Mouse (Mus musculus): ENCODE measurements around the gene Cacna2d2. TPM values are rescaled to one million over a fixed set of nuclear protein-coding genes. Genes with fewer than 3 reads are reported as not detected.

The Cacna2d2 gene
- polyA plus RNA-seq, 1 experiment from 2014 or later, result 0.77 TPM

DNA sequence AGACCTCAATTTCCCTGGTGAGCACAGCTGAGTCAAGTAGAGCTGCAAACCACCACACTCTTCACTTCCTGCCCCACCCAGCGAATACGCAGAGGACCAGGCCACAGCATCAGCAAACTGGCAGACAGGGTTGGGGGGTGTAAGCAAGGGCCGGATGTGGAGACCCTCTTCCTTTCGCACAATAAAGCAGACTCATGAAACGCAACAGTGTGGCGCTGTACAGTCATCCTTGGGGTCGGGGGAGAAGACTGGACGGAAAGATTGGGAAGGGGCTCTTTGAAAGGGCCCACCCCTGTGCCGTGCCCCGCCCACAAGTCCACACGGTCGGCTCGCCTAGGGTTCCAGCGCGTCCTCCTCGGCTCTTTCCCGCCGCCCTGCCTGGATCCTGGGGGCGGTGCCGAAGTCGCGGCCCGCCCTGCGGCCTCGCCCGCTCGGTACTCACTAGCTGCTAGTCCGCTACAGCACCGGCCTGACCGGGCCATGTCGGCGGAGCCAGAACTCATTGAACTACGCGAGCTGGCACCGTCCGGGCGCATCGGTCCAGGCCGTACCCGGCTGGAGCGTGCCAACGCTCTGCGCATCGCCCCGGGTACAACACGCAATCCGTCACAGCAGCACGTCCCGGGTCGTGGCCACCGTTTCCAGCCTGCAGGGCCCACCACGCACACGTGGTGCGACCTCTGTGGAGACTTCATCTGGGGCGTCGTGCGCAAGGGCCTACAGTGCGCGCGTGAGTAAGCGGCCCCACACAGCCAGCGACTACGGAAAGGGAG is 151.9 kb downstream of the Cacna2d2 start, which contains the start of gene Rassf1:
Rassf1 (plus strand) TSS at position 439 of the 773 bp plus-strand sequence.
- Histone ChIP-seq H3K4me3 (ENCODE audit: low read length) (peak within 1 kb of the TSS; percentile 62), H3K9me3 (ENCODE audit: control insufficient read depth, low read length) (no peaks in the 10 kb centered on the region), H3K4me2 (ENCODE audit: low read depth, low read length) (peak within 1 kb of the TSS; percentile 96), H3K9ac (ENCODE audit: low read depth, low read length) (peak within 1 kb of the TSS; percentile 75), H3K4me1 (ENCODE audit: control insufficient read depth, insufficient read depth, low read length) (peaks cover 48% of the 10 kb centered on the region), H3K27ac (ENCODE audit: low read length) (peak within 1 kb of the TSS; percentile 77), H3K27me3 (replicated peaks; ENCODE audit: control insufficient read depth, insufficient read depth, low read length) (no peaks in the 10 kb centered on the region), H3K36me3 (ENCODE audit: control insufficient read depth, insufficient read depth, low read length) (no peaks in the 10 kb centered on the region)
- WGBS, result 1% methylated on average over 63 of the region's 63 CpGs
- peak; percentile 49 for ATAC-seq

DNA sequence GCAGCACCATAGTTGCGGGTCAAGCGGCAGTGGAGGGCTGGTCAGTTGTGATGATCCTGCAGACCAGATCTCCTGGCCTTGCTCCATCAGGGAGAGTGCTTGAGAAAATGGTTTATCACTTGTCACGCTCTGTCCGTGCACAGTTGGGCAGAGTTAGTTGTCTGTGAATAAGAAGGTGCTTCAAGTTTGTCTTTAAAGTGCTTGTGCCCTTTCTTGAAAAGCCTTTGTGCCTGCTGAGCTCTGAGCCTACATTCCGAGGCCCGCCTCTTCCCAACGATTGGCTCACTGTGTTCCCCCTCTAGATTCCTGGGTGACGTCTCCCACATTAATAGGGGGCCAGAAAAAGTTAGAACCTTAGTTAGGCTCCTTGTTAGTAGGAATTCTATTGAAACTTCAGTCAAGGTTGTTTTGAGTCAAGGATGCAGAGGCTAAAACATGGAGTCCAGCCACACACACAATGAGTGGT is 152.5 kb downstream of the Cacna2d2 start:
- no peaks in the 10 kb centered on the region for H3K9me3 ChIP-seq (ENCODE audit: control insufficient read depth, low read length)
- WGBS, result 15% methylated on average over 8 of the region's 8 CpGs
- H3K4me3 ChIP-seq (ENCODE audit: low read length), result peak overlapping the region; percentile 62
- H3K27ac ChIP-seq (ENCODE audit: low read length), result peak overlapping the region; percentile 77
- H3K36me3 ChIP-seq (ENCODE audit: control insufficient read depth, insufficient read depth, low read length), result no peaks in the 10 kb centered on the region
- peaks cover 52% of the 10 kb centered on the region for H3K4me1 ChIP-seq (ENCODE audit: control insufficient read depth, insufficient read depth, low read length)
- no peaks in the 10 kb centered on the region for H3K27me3 ChIP-seq (replicated peaks; ENCODE audit: control insufficient read depth, insufficient read depth, low read length)
- H3K9ac ChIP-seq (ENCODE audit: low read depth, low read length), result peak overlapping the region; percentile 75
- H3K4me2 ChIP-seq (ENCODE audit: low read depth, low read length), result peak overlapping the region; percentile 96
- ATAC-seq, result no peak

DNA sequence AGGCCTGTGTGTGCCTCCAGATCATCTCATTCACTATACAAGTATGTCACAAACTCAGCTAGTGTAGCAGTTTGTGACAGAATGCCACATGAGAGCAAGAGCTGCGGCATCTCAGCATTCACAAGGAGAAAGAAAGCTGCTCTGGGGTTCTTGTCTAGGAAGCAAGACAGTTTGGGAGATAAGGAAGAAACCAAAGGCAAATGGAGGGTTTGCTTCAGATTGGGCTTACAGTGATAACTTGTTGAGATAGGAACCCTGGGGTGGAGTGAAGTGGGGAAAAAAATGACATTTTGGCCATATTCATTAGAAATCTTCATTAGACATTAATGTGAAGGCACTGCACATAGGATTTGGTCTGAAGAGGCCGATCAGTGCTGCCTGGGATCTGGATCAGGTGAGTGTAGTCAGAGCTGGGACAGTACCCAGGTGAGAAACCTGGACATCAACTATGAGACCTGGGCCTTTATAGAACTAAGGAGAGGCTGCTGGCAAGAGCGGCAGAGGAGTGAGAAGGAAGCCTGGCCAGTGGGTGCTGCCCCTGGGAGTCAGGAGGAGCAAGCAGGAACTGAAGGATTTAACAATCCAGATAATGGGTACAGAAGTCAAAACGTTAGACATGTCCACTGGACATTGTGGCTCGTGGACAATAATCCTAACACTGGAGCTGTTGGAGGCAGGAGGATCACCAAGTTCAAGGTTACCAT is 153.4 kb downstream of the Cacna2d2 start:
- Histone ChIP-seq H3K27me3 (replicated peaks; ENCODE audit: control insufficient read depth, insufficient read depth, low read length) (no peaks in the 10 kb centered on the region), H3K36me3 (ENCODE audit: control insufficient read depth, insufficient read depth, low read length) (peaks cover 8% of the 10 kb centered on the region; the same call in 1 of the 2 replicates), H3K4me2 (ENCODE audit: low read depth, low read length) (peak overlapping the region; percentile 96), H3K9ac (ENCODE audit: low read depth, low read length) (peak overlapping the region; percentile 94; the same call in 1 of the 2 replicates), H3K4me1 (ENCODE audit: control insufficient read depth, insufficient read depth, low read length) (peaks cover 47% of the 10 kb centered on the region), H3K4me3 (ENCODE audit: low read length) (peak overlapping the region; percentile 84; the same call in 1 of the 2 replicates), H3K27ac (ENCODE audit: low read length) (no peak overlapping the region), H3K9me3 (ENCODE audit: control insufficient read depth, low read length) (no peaks in the 10 kb centered on the region)
- no peak for ATAC-seq
- WGBS, result 72% methylated on average over 5 of the region's 5 CpGs

DNA sequence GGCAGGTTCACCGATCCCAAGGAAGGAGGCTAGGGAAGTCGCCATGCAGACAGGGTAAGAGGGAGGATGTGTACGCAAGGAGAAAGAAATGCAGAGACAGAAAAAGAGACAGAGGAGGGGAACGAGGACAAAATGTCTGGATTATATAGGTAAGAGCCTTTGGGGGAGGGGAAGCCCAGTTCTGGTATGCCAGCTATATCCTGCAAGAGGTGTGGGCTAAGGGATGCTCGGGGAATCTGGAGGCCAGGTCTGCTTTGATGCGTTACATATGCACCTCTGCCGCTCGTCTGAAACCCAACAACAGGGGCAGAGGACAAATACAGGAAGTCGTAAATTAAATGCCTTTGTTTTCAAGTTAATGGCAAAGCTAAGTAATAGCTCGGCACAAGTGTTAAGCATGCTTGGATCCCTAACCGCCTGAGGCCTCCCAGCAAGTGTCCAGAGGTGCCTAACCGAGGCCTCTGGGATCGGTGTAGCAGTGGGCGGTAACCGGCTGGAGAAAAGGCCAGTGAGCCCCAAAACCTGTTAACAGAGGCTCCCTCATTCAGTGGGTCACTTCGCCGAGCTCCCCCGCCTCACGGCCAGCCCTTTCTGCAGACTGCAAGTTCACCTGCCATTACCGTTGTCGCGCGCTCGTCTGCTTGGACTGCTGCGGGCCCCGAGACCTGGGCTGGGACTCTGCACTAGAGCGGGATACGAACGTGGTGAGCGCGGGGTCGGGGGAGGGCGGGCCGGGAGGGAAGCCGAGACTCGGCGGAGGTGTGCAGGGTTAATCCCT is 154.3 kb downstream of the Cacna2d2 start:
- peak; percentile 50 for ATAC-seq
- Histone ChIP-seq H3K4me1 (ENCODE audit: control insufficient read depth, insufficient read depth, low read length) (peaks cover 47% of the 10 kb centered on the region), H3K9me3 (ENCODE audit: control insufficient read depth, low read length) (no peaks in the 10 kb centered on the region), H3K9ac (ENCODE audit: low read depth, low read length) (peak overlapping the region; percentile 94), H3K36me3 (ENCODE audit: control insufficient read depth, insufficient read depth, low read length) (peaks cover 12% of the 10 kb centered on the region; the same call in 1 of the 2 replicates), H3K27me3 (replicated peaks; ENCODE audit: control insufficient read depth, insufficient read depth, low read length) (no peaks in the 10 kb centered on the region), H3K4me3 (ENCODE audit: low read length) (peak overlapping the region; percentile 84), H3K4me2 (ENCODE audit: low read depth, low read length) (peak overlapping the region; percentile 96), H3K27ac (ENCODE audit: low read length) (peak overlapping the region; percentile 88)
- 4% methylated on average over 37 of the region's 37 CpGs for WGBS

DNA sequence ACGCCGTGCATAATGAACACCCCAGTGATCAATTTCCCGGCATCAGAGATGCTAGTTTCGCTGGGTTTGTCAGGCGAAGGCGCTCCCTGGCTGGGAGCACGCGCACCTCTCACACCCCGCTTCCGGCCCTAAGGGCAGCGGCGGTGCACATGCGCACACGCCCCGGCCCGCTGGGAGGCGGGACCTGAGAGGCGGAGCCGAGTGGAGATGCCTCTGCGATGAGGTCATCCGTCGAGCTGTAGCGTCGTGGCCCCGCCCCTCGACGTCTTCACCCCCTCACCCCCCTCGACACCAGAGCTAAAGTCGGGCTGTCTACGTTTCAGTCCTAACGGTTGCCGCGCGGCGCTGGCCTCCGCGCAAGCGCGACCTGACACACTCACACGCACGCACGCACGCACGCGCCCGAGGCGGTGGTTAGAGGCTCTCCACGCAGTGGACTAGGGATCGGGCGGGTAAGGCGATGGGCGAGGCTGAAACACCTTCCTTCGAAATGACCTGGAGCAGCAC is 155.0 kb downstream of the Cacna2d2 start:
- peak; percentile 92 for ATAC-seq
- Histone ChIP-seq H3K27ac (ENCODE audit: low read length) (peak overlapping the region; percentile 98), H3K4me2 (ENCODE audit: low read depth, low read length) (peak overlapping the region; percentile 96), H3K9me3 (ENCODE audit: control insufficient read depth, low read length) (no peaks in the 10 kb centered on the region), H3K4me1 (ENCODE audit: control insufficient read depth, insufficient read depth, low read length) (peaks cover 47% of the 10 kb centered on the region), H3K36me3 (ENCODE audit: control insufficient read depth, insufficient read depth, low read length) (peaks cover 16% of the 10 kb centered on the region), H3K9ac (ENCODE audit: low read depth, low read length) (peak overlapping the region; percentile 94), H3K27me3 (replicated peaks; ENCODE audit: control insufficient read depth, insufficient read depth, low read length) (no peaks in the 10 kb centered on the region), H3K4me3 (ENCODE audit: low read length) (peak overlapping the region; percentile 84)
- WGBS, result under 1% methylated on average over 53 of the region's 53 CpGs

DNA sequence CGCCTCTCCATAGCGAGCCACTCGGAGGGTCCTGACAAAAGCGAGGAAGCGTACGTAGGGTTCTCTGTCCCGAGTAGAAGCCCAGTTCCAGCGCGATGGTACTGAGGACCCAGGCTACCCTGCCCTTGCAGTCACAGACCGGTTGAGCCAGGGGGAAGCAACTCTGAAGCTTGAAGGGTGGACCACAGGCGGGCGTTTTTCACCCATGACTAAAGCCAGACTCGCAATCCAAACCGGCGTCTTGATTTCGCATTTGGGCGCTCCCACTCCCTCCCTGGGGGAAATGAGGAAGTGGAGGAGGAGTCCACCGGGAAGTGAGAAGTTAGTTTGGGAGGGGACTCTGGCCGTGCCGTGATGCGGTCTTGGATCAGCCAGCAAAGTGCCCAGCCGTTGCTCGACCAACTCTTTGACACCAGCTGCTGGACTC is 155.6 kb downstream of the Cacna2d2 start:
- Histone ChIP-seq H3K27me3 (replicated peaks; ENCODE audit: control insufficient read depth, insufficient read depth, low read length) (no peaks in the 10 kb centered on the region), H3K9ac (ENCODE audit: low read depth, low read length) (peak overlapping the region; percentile 94), H3K4me3 (ENCODE audit: low read length) (peak overlapping the region; percentile 84), H3K9me3 (ENCODE audit: control insufficient read depth, low read length) (no peaks in the 10 kb centered on the region), H3K27ac (ENCODE audit: low read length) (peak overlapping the region; percentile 98), H3K36me3 (ENCODE audit: control insufficient read depth, insufficient read depth, low read length) (peaks cover 16% of the 10 kb centered on the region), H3K4me2 (ENCODE audit: low read depth, low read length) (peak overlapping the region; percentile 96), H3K4me1 (ENCODE audit: control insufficient read depth, insufficient read depth, low read length) (peaks cover 47% of the 10 kb centered on the region)
- 0% methylated on average over 23 of the region's 23 CpGs for WGBS
- ATAC-seq, result peak; percentile 11

DNA sequence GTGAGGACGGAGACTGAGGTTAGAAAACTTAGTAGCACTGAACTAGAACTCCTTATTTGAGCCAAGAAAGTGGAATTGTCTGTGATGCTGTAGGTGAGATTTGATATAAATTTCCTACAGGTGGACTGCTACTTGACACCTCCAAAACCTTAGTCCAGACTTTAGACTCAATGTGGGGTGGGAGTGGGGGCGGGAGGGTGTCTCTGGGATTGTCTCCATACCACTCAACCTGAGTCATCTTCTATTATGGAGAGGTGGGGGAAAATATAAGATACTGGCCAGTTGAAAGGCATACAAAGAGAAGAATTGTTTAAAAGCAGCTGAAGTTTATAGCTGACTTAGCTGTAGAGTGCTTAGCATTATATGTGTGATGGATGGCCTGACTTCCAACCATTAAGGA is 156.3 kb downstream of the Cacna2d2 start:
- H3K9me3 ChIP-seq (ENCODE audit: control insufficient read depth, low read length), result no peaks in the 10 kb centered on the region
- no peaks in the 10 kb centered on the region for H3K27me3 ChIP-seq (replicated peaks; ENCODE audit: control insufficient read depth, insufficient read depth, low read length)
- H3K9ac ChIP-seq (ENCODE audit: low read depth, low read length), result peak overlapping the region; percentile 94
- no peak for ATAC-seq
- H3K4me2 ChIP-seq (ENCODE audit: low read depth, low read length), result peak overlapping the region; percentile 96
- WGBS, result 33% methylated on average over 2 of the region's 2 CpGs
- peaks cover 43% of the 10 kb centered on the region for H3K4me1 ChIP-seq (ENCODE audit: control insufficient read depth, insufficient read depth, low read length)
- peak overlapping the region; percentile 98 for H3K27ac ChIP-seq (ENCODE audit: low read length)
- H3K36me3 ChIP-seq (ENCODE audit: control insufficient read depth, insufficient read depth, low read length), result peaks cover 16% of the 10 kb centered on the region
- H3K4me3 ChIP-seq (ENCODE audit: low read length), result peak overlapping the region; percentile 84

DNA sequence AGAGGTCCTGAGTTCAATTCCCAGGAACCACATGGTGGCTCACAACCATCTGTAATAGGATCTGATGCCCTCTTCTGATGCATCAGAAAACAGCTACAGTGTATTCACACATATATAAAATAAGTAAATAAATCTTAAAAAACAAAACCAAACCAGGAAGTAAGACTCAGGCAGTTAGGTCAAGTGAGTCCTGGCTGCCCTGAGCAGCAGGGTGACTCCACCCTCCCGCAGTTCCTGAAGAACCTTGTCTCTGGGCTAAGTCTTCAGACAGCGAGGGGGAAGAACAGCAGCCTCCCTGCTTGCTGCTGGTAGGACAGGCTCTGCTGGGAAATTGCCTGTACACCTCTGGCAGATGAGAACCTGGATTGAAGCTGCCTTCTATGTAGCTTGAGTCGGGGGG is 156.9 kb downstream of the Cacna2d2 start:
- Histone ChIP-seq H3K9me3 (ENCODE audit: control insufficient read depth, low read length) (no peaks in the 10 kb centered on the region), H3K4me2 (ENCODE audit: low read depth, low read length) (peak overlapping the region; percentile 96), H3K36me3 (ENCODE audit: control insufficient read depth, insufficient read depth, low read length) (peaks cover 18% of the 10 kb centered on the region), H3K9ac (ENCODE audit: low read depth, low read length) (peak overlapping the region; percentile 94), H3K4me1 (ENCODE audit: control insufficient read depth, insufficient read depth, low read length) (peaks cover 36% of the 10 kb centered on the region), H3K4me3 (ENCODE audit: low read length) (peak overlapping the region; percentile 84), H3K27me3 (replicated peaks; ENCODE audit: control insufficient read depth, insufficient read depth, low read length) (no peaks in the 10 kb centered on the region), H3K27ac (ENCODE audit: low read length) (peak overlapping the region; percentile 98)
- WGBS, result 65% methylated on average over 3 of the region's 3 CpGs
- ATAC-seq, result no peak

Data from intestine, embryonic 16.5 days (tissue).